Mouse (Mus musculus): ENCODE data around the gene Trim33. TPM values are rescaled to one million over a fixed set of nuclear protein-coding genes. Genes with fewer than 3 reads are reported as not detected.

Gene Trim33
- polyA plus RNA-seq, 1 experiment from 2014 or later, result 21.3 TPM

- no peak for ATAC-seq (ENCODE audit: low read depth)
- Histone ChIP-seq H3K4me1 (replicated peaks; ENCODE audit: control insufficient read depth, insufficient read depth, low read length) (0 out of 2 replicates have a peak, but pooled peaks cover 2% of the 10 kb centered on the region), H3K27me3 (ENCODE audit: control insufficient read depth, insufficient read depth, low read depth, low read length) (no peaks in the 10 kb centered on the region), H3K4me3 (ENCODE audit: low read length) (no peak overlapping the region), H3K27ac (ENCODE audit: low read length) (no peak overlapping the region), H3K9me3 (ENCODE audit: control insufficient read depth, low read length) (no peaks in the 10 kb centered on the region), H3K4me2 (ENCODE audit: low read depth, low read length) (no peak overlapping the region), H3K9ac (ENCODE audit: low read length) (no peak overlapping the region), H3K36me3 (ENCODE audit: control insufficient read depth, insufficient read depth, low read length) (no peaks in the 10 kb centered on the region)
- WGBS, result 39% methylated on average over 13 of the region's 14 CpGs
Measured at GRCm38 (mm10) chr3:103375181-103375855, 96.2 kb downstream of the Trim33 start.

GRCm38 (mm10) chr3:103378018-103378417, 98.9 kb downstream of the Trim33 start:
- Histone ChIP-seq H3K9ac (ENCODE audit: low read length) (no peak overlapping the region), H3K4me1 (replicated peaks; ENCODE audit: control insufficient read depth, insufficient read depth, low read length) (0 out of 2 replicates have a peak, but pooled peaks cover 2% of the 10 kb centered on the region), H3K4me2 (ENCODE audit: low read depth, low read length) (no peak overlapping the region), H3K27ac (ENCODE audit: low read length) (no peak overlapping the region), H3K9me3 (ENCODE audit: control insufficient read depth, low read length) (no peaks in the 10 kb centered on the region), H3K27me3 (ENCODE audit: control insufficient read depth, insufficient read depth, low read depth, low read length) (no peaks in the 10 kb centered on the region), H3K36me3 (ENCODE audit: control insufficient read depth, insufficient read depth, low read length) (no peaks in the 10 kb centered on the region), H3K4me3 (ENCODE audit: low read length) (no peak overlapping the region)
- ATAC-seq (ENCODE audit: low read depth), result peak; percentile 53; the same call in 1 of the 2 replicates

GRCm38 (mm10) chr3:103379371-103379770, 100.3 kb downstream of the Trim33 start:
- WGBS, result 77% methylated on average over 3 of the region's 3 CpGs
- Histone ChIP-seq H3K27ac (ENCODE audit: low read length) (no peak overlapping the region), H3K4me2 (ENCODE audit: low read depth, low read length) (no peak overlapping the region), H3K9me3 (ENCODE audit: control insufficient read depth, low read length) (no peaks in the 10 kb centered on the region), H3K27me3 (ENCODE audit: control insufficient read depth, insufficient read depth, low read depth, low read length) (no peaks in the 10 kb centered on the region), H3K36me3 (ENCODE audit: control insufficient read depth, insufficient read depth, low read length) (no peaks in the 10 kb centered on the region), H3K4me1 (replicated peaks; ENCODE audit: control insufficient read depth, insufficient read depth, low read length) (0 out of 2 replicates have a peak, but pooled peaks cover 2% of the 10 kb centered on the region), H3K4me3 (ENCODE audit: low read length) (no peak overlapping the region), H3K9ac (ENCODE audit: low read length) (no peak overlapping the region)
- ATAC-seq (ENCODE audit: low read depth), result no peak

GRCm38 (mm10) chr3:103380814-103381213, 101.7 kb downstream of the Trim33 start:
- H3K4me3 ChIP-seq (ENCODE audit: low read length), result no peak overlapping the region
- WGBS, result 80% methylated on average over 8 of the region's 8 CpGs
- H3K4me2 ChIP-seq (ENCODE audit: low read depth, low read length), result no peak overlapping the region
- no peaks in the 10 kb centered on the region for H3K27me3 ChIP-seq (ENCODE audit: control insufficient read depth, insufficient read depth, low read depth, low read length)
- H3K4me1 ChIP-seq (replicated peaks; ENCODE audit: control insufficient read depth, insufficient read depth, low read length), result 0 out of 2 replicates have a peak, but pooled peaks cover 2% of the 10 kb centered on the region
- H3K36me3 ChIP-seq (ENCODE audit: control insufficient read depth, insufficient read depth, low read length), result no peaks in the 10 kb centered on the region
- ATAC-seq (ENCODE audit: low read depth), result no peak
- no peak overlapping the region for H3K27ac ChIP-seq (ENCODE audit: low read length)
- no peaks in the 10 kb centered on the region for H3K9me3 ChIP-seq (ENCODE audit: control insufficient read depth, low read length)
- no peak overlapping the region for H3K9ac ChIP-seq (ENCODE audit: low read length)

- Histone ChIP-seq H3K4me1 (replicated peaks; ENCODE audit: control insufficient read depth, insufficient read depth, low read length) (0 out of 2 replicates have a peak, but pooled peaks cover 2% of the 10 kb centered on the region), H3K9ac (ENCODE audit: low read length) (no peak overlapping the region), H3K9me3 (ENCODE audit: control insufficient read depth, low read length) (no peaks in the 10 kb centered on the region), H3K4me2 (ENCODE audit: low read depth, low read length) (no peak overlapping the region), H3K27ac (ENCODE audit: low read length) (no peak overlapping the region), H3K36me3 (ENCODE audit: control insufficient read depth, insufficient read depth, low read length) (no peaks in the 10 kb centered on the region), H3K27me3 (ENCODE audit: control insufficient read depth, insufficient read depth, low read depth, low read length) (no peaks in the 10 kb centered on the region), H3K4me3 (ENCODE audit: low read length) (no peak overlapping the region)
- WGBS, result 87% methylated on average over 6 of the region's 6 CpGs
- ATAC-seq (ENCODE audit: low read depth), result no peak
Measured at GRCm38 (mm10) chr3:103381441-103381840, 102.3 kb downstream of the Trim33 start.

- WGBS, result 17% methylated on average over 17 of the region's 17 CpGs
- Histone ChIP-seq H3K4me2 (ENCODE audit: low read depth, low read length) (peak overlapping the region; percentile 47; the same call in 1 of the 2 replicates), H3K36me3 (ENCODE audit: control insufficient read depth, insufficient read depth, low read length) (no peaks in the 10 kb centered on the region), H3K9me3 (ENCODE audit: control insufficient read depth, low read length) (no peaks in the 10 kb centered on the region), H3K4me3 (ENCODE audit: low read length) (no peak overlapping the region), H3K4me1 (replicated peaks; ENCODE audit: control insufficient read depth, insufficient read depth, low read length) (0 out of 2 replicates have a peak, but pooled peaks cover 2% of the 10 kb centered on the region), H3K9ac (ENCODE audit: low read length) (no peak overlapping the region), H3K27ac (ENCODE audit: low read length) (no peak overlapping the region), H3K27me3 (ENCODE audit: control insufficient read depth, insufficient read depth, low read depth, low read length) (no peaks in the 10 kb centered on the region)
- peak; percentile 69 for ATAC-seq (ENCODE audit: low read depth)
Measured at GRCm38 (mm10) chr3:103382872-103383567, 103.9 kb downstream of the Trim33 start.

- H3K27me3 ChIP-seq (ENCODE audit: control insufficient read depth, insufficient read depth, low read depth, low read length), result no peaks in the 10 kb centered on the region
- no peaks in the 10 kb centered on the region for H3K36me3 ChIP-seq (ENCODE audit: control insufficient read depth, insufficient read depth, low read length)
- no peak for ATAC-seq (ENCODE audit: low read depth)
- no peak overlapping the region for H3K9ac ChIP-seq (ENCODE audit: low read length)
- no peaks in the 10 kb centered on the region for H3K9me3 ChIP-seq (ENCODE audit: control insufficient read depth, low read length)
- no peak overlapping the region for H3K4me3 ChIP-seq (ENCODE audit: low read length)
- 89% methylated on average over 7 of the region's 7 CpGs for WGBS
- H3K4me2 ChIP-seq (ENCODE audit: low read depth, low read length), result no peak overlapping the region
- H3K27ac ChIP-seq (ENCODE audit: low read length), result no peak overlapping the region
- no peaks in the 10 kb centered on the region for H3K4me1 ChIP-seq (replicated peaks; ENCODE audit: control insufficient read depth, insufficient read depth, low read length)
Measured at GRCm38 (mm10) chr3:103384486-103384885, 105.4 kb downstream of the Trim33 start.

GRCm38 (mm10) chr3:103384949-103385348, 105.9 kb downstream of the Trim33 start:
- H3K9me3 ChIP-seq (ENCODE audit: control insufficient read depth, low read length), result no peaks in the 10 kb centered on the region
- no peak overlapping the region for H3K4me3 ChIP-seq (ENCODE audit: low read length)
- H3K27me3 ChIP-seq (ENCODE audit: control insufficient read depth, insufficient read depth, low read depth, low read length), result no peaks in the 10 kb centered on the region
- ATAC-seq (ENCODE audit: low read depth), result no peak
- no peaks in the 10 kb centered on the region for H3K36me3 ChIP-seq (ENCODE audit: control insufficient read depth, insufficient read depth, low read length)
- H3K27ac ChIP-seq (ENCODE audit: low read length), result no peak overlapping the region
- H3K9ac ChIP-seq (ENCODE audit: low read length), result no peak overlapping the region
- H3K4me2 ChIP-seq (ENCODE audit: low read depth, low read length), result no peak overlapping the region
- no peaks in the 10 kb centered on the region for H3K4me1 ChIP-seq (replicated peaks; ENCODE audit: control insufficient read depth, insufficient read depth, low read length)
- 52% methylated on average over 5 of the region's 5 CpGs for WGBS

GRCm38 (mm10) chr3:103385383-103386291, 106.5 kb downstream of the Trim33 start:
- Histone ChIP-seq H3K4me2 (ENCODE audit: low read depth, low read length) (no peak overlapping the region), H3K4me1 (replicated peaks; ENCODE audit: control insufficient read depth, insufficient read depth, low read length) (no peaks in the 10 kb centered on the region), H3K27me3 (ENCODE audit: control insufficient read depth, insufficient read depth, low read depth, low read length) (no peaks in the 10 kb centered on the region), H3K9ac (ENCODE audit: low read length) (no peak overlapping the region), H3K27ac (ENCODE audit: low read length) (no peak overlapping the region), H3K4me3 (ENCODE audit: low read length) (no peak overlapping the region), H3K9me3 (ENCODE audit: control insufficient read depth, low read length) (no peaks in the 10 kb centered on the region), H3K36me3 (ENCODE audit: control insufficient read depth, insufficient read depth, low read length) (no peaks in the 10 kb centered on the region)
- peak; percentile 58 for ATAC-seq (ENCODE audit: low read depth)
- WGBS, result 78% methylated on average over 5 of the region's 5 CpGs

All from lung, embryonic 16.5 days (tissue).